Mouse (Mus musculus) liver, postnatal 0 days (tissue): Measurements from ENCODE around the gene Cox11. TPM values are rescaled to one million over a fixed set of nuclear protein-coding genes. Genes with fewer than 3 reads are reported as not detected.

ENCODE experiments used
- ATAC-seq: fragments of 200-750 bp; cut with Nextera tagmentation; 2 replicates; pipeline ENCODE4 v1.8.0; 2017; ENCODE audit warnings: mild to moderate bottlenecking, moderate library complexity
- DNase-seq: peaks from one replicate; pipeline ENCODE4 v3.0.0-alpha.2; 2016
- H3K27ac ChIP-seq: fragments of 300-500 bp; sonication (generic); 2 replicates; pipeline ENCODE4 v1.5.1; 2014; ENCODE audit warnings: antibody characterized with exemption, moderate library complexity, mild to moderate bottlenecking, low read depth
- H3K27me3 ChIP-seq: fragments of 300-500 bp; sonication (generic); 2 replicates; pipeline ENCODE4 v1.6.1; 2014; ENCODE audit warnings: low read length, control low read depth, mixed read lengths; ENCODE audit not compliant: insufficient read depth
- H3K36me3 ChIP-seq: fragments of 300-500 bp; sonication (generic); replicated peaks from 2 replicates; pipeline ENCODE4 v1.6.1; 2014; ENCODE audit warnings: mild to moderate bottlenecking, control low read depth, low read length, moderate library complexity, mixed read lengths; ENCODE audit not compliant: insufficient read depth
- H3K4me1 ChIP-seq: fragments of 300-500 bp; sonication (generic); 2 replicates; pipeline ENCODE4 v1.6.1; 2014; ENCODE audit warnings: antibody characterized with exemption, mild to moderate bottlenecking, control low read depth; ENCODE audit not compliant: insufficient read depth
- H3K4me2 ChIP-seq: fragments of 300-500 bp; sonication (generic); 2 replicates; pipeline ENCODE4 v1.6.1; 2014; ENCODE audit warnings: low read depth, mild to moderate bottlenecking, low read length, moderate library complexity, mixed read lengths
- H3K4me3 ChIP-seq: fragments of 300-500 bp; sonication (generic); 2 replicates; pipeline ENCODE4 v1.5.1; 2014; ENCODE audit warnings: low read depth, low read length
- H3K9ac ChIP-seq: fragments of 300-500 bp; sonication (generic); replicated peaks from 2 replicates; pipeline ENCODE4 v1.6.1; 2014; ENCODE audit warnings: mild to moderate bottlenecking, moderate library complexity
- H3K9me3 ChIP-seq: fragments of 300-500 bp; sonication (generic); 2 replicates; pipeline ENCODE4 v1.6.1; 2016; ENCODE audit warnings: mild to moderate bottlenecking, control low read depth, low read length, mixed read lengths
- CTCF ChIP-seq: sonication (generic); IDR thresholded peaks from 2 replicates; pipeline ENCODE4 v1.5.1; 2016; ENCODE audit warnings: antibody characterized with exemption, low read depth
- EP300 ChIP-seq: IDR thresholded peaks from 2 replicates; pipeline ENCODE4 v1.6.1; 2016; ENCODE audit warnings: antibody characterized with exemption, low read depth, mild to moderate bottlenecking
- WGBS: fragments of 180-500 bp; shearing (Covaris S2); extraction: QIAGEN DNeasy Blood & Tissue Kit; methylation state at CpG from one replicate; pipeline ENCODE4 v1.1.7; 2014; ENCODE audit not compliant: insufficient replicate concordance; 5-methylcytosine and 5-hydroxymethylcytosine counted together
- polyA plus RNA-seq: library from polyadenylated mRNA; unstranded; fragments of >200 nt; fragmentation: Nextera tagmentation; extraction: Ambion mirVana; gene quantifications from 2 replicates; pipeline ENCODE4 v1.2.1, GENCODE M21; 2015

Gene Cox11
- polyA plus RNA-seq, 1 experiment from 2014 or later = 16.3 TPM

DNA sequence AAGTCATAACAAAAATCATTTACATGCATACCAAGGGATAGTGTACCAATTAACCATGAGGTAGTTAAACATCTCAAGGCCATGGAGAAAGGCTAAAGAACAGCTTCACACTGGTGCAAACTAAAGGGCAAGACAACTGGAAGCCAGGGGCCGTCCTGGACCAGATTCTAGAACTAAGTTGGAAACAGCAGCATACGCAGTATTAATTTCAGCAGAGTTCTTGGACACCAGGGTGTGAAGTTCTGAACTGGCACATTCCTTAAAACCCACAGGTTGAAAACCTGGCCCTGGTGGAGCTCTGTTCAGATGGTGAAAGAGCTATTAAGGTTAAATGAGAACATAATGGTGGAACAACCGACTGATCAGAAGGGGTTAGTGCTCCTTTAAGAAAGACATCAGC, 3.3 kb upstream of the Cox11 start:
- ATAC-seq = no peak
- H3K4me3 ChIP-seq = no peak overlapping the region
- no peak overlapping the region for H3K4me2 ChIP-seq
- H3K36me3 ChIP-seq = no peaks in the 10 kb centered on the region
- TF ChIP-seq EP300 (no peak), CTCF (no peak)
- H3K27ac ChIP-seq = no peak overlapping the region
- H3K4me1 ChIP-seq = peaks cover 6% of the 10 kb centered on the region
- H3K27me3 ChIP-seq = no peaks in the 10 kb centered on the region
- no peaks in the 10 kb centered on the region for H3K9me3 ChIP-seq
- no peak overlapping the region for H3K9ac ChIP-seq
- WGBS = 83% methylated on average over 3 of the region's 3 CpGs
- DNase-seq = no peak

GRCm38 (mm10) chr11:90638312-90638830, 398 bp downstream of the Cox11 start:
- peaks cover 14% of the 10 kb centered on the region for H3K4me1 ChIP-seq
- DNase-seq = peak; percentile 73
- peak; percentile 64 for ATAC-seq
- no peaks in the 10 kb centered on the region for H3K9me3 ChIP-seq
- no peaks in the 10 kb centered on the region for H3K27me3 ChIP-seq
- no peak for TF ChIP-seq EP300
- TF ChIP-seq CTCF = no peak
- peak overlapping the region; percentile 99 for H3K9ac ChIP-seq
- peak overlapping the region; percentile 89 for H3K4me2 ChIP-seq
- H3K27ac ChIP-seq = peak overlapping the region; percentile 94
- H3K36me3 ChIP-seq = no peaks in the 10 kb centered on the region; the same call in 1 of the 2 replicates
- H3K4me3 ChIP-seq = peak overlapping the region; percentile 100
- WGBS = 3% methylated on average over 50 of the region's 54 CpGs

DNA sequence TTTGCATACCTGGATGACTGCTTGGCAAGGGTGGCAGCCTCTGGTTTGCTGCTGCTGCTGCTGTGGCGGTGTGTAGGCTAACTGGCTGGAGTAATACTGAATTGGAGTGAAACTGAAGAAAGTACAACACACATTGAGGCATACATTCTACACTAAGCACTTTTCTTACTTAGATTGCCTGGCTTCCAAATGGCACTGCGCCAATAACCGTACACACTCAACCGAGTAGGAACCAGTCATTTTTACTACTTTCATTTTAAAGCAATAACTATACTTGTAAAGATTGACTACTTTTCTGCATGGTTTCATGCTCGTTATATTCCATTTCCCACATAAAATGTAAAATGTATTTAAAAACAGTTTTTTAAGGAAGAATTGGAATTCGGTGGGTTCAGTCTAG, 11.8 kb downstream of the Cox11 start:
- ATAC-seq (no peak), DNase-seq (no peak)
- TF ChIP-seq CTCF (no peak), EP300 (no peak)
- H3K27ac ChIP-seq = no peak overlapping the region
- no peaks in the 10 kb centered on the region for H3K9me3 ChIP-seq
- 83% methylated on average over 6 of the region's 6 CpGs for WGBS
- H3K4me2 ChIP-seq = no peak overlapping the region
- H3K4me1 ChIP-seq = no peaks in the 10 kb centered on the region
- H3K36me3 ChIP-seq = peaks cover 71% of the 10 kb centered on the region
- H3K27me3 ChIP-seq = no peaks in the 10 kb centered on the region
- no peak overlapping the region for H3K9ac ChIP-seq
- H3K4me3 ChIP-seq = no peak overlapping the region

GRCm38 (mm10) chr11:90650231-90650885, 12.4 kb downstream of the Cox11 start:
- Histone ChIP-seq H3K36me3 (peaks cover 69% of the 10 kb centered on the region), H3K4me2 (no peak overlapping the region), H3K9ac (no peak overlapping the region), H3K27ac (no peak overlapping the region), H3K4me3 (no peak overlapping the region), H3K4me1 (no peaks in the 10 kb centered on the region), H3K27me3 (no peaks in the 10 kb centered on the region), H3K9me3 (no peaks in the 10 kb centered on the region)
- TF ChIP-seq EP300 (no peak), CTCF (no peak)
- ATAC-seq = no peak
- no peak for DNase-seq
- WGBS = 79% methylated on average over 9 of the region's 9 CpGs

DNA sequence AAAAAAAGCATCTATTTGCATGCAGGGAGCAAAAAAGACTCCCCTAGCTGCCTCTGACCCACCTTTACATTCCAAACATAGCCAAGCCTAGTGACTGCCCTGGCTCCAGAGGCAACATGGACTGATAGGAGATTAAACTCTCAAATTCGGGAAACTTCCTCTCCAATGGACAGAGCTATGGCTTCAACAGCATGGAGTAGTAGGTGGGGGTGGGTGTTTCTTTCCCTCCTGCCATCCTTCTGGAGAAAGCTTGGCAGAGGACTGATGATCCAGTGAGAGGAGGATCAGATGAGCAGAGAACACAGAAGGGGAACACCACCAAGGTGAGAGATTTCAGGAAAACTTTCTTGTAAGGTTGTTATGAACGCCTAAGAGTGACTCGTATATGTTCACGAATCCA, 14.6 kb downstream of the Cox11 start:
- no peak overlapping the region for H3K9ac ChIP-seq
- DNase-seq (no peak), ATAC-seq (no peak)
- H3K4me1 ChIP-seq = no peaks in the 10 kb centered on the region
- TF ChIP-seq EP300 (no peak), CTCF (no peak)
- peaks cover 68% of the 10 kb centered on the region for H3K36me3 ChIP-seq
- H3K27me3 ChIP-seq = no peaks in the 10 kb centered on the region
- H3K4me3 ChIP-seq = no peak overlapping the region
- H3K4me2 ChIP-seq = no peak overlapping the region
- H3K27ac ChIP-seq = no peak overlapping the region
- peaks cover 3% of the 10 kb centered on the region; the same call in 1 of the 2 replicates for H3K9me3 ChIP-seq
- 90% methylated on average over 4 of the region's 4 CpGs for WGBS

DNA sequence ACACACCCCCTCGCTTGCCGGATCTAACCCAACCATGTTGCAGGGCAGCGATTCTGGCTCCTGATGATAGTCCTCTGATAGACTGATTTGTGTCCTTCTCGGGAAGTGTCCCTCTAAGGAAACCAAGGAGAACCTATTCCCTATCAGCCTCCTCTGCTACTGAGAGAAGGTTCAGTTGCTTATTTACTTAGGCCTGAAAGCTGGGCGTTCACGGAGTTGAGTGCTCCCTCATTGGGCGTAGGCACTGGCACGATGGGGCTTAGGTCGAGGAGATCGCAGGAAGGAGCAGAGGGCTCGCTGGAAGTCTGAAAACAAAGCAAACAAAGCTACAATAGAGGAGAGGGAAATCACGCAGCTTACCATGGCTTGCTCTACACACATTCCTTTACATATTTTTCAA, 19.6 kb downstream of the Cox11 start:
- H3K36me3 ChIP-seq = peaks cover 53% of the 10 kb centered on the region
- no peak overlapping the region for H3K4me3 ChIP-seq
- DNase-seq (no peak), ATAC-seq (no peak)
- H3K9ac ChIP-seq = no peak overlapping the region
- H3K9me3 ChIP-seq = peaks cover 3% of the 10 kb centered on the region; the same call in 1 of the 2 replicates
- no peak overlapping the region for H3K4me2 ChIP-seq
- WGBS = 84% methylated on average over 12 of the region's 12 CpGs
- no peak overlapping the region for H3K27ac ChIP-seq
- no peak for TF ChIP-seq EP300
- TF ChIP-seq CTCF = no peak
- H3K27me3 ChIP-seq = no peaks in the 10 kb centered on the region
- peaks cover 2% of the 10 kb centered on the region; the same call in 1 of the 2 replicates for H3K4me1 ChIP-seq
